Mouse (Mus musculus): ENCODE data around the gene Olfr596.
"Not testable (repeated sequence)": the region's sequence is repeated elsewhere in the genome, so short reads cannot be mapped to it uniquely, and the experiment has no call there.

Gene Olfr596

DNA sequence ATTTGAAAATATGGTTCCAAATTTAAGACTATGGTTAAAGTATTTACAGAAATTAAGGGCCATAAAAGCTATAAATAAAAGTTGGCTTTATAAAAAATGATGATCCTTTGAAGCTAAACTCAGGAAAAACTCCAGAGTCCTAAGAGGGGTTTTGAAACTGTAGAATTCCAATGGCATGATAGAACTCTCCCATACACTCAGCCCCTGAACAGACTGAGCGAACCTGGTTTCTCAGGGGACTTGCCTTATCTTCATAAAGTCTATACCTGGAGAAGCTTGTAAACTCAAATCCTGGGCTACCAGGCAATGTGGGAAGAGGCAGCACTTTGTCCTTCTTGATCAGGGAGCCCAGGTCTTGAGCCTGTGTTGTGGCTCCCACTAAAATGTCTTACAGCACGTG, at the start of gene Olfr596:
Gene Olfr596, plus strand, starts transcription at position 301 of the 400 bp plus-strand sequence.
- not testable (repeated sequence) for DNase-seq (ENCODE audit: low read depth)

DNA sequence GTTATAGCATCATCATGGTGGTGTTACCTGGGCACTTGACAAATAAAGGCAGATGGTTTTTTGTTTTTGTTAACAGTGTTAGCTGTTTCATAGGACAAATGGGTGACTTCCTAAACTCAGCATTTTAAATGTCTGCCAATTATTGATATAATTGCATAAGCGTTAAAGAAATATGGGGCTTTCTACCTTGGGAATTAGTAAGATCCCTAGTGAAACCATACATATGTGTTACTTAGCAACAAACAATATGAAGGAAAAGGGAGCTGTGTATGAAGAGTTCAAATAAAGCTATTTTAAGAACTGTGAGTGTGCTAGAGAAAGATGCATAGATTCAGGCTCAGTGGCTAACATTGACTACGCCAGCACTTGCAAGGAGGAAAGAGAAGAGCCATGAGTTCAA, 10.6 kb downstream of the Olfr596 start, which contains the start of gene Olfr597:
Gene Olfr597, plus strand, starts transcription at position 301 of the 400 bp plus-strand sequence.
- not testable (repeated sequence) for DNase-seq (ENCODE audit: low read depth)

- no peak for DNase-seq (ENCODE audit: low read depth)
These were observed 17.8 kb downstream of the Olfr596 start, which contains the start of gene Olfr598 for GRCm38 (mm10) chr7:103323268-103323667. Olfr598 (plus strand) TSS chr7:103323568.

DNA sequence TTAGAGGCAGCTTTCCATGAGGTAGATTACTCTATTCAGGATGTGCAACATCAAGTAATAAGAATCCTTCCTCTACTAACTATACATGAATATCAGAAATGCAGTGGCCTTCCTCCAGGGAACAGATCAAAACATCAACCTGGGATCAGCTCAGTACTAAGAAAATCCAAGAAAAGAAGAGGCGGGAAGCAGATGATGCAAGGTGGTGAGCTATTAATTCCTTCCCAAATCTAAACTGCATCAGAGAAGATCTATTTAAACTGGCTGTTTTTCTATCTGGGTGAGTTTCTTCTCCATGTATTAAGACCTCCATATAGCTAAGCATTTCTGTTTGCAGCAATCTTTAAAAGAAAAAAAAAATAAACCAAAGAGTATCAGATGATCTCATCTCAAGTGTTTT, 30.2 kb downstream of the Olfr596 start, which contains the start of gene Olfr599:
Gene Olfr599, plus strand, starts transcription at position 301 of the 400 bp plus-strand sequence.
- DNase-seq (ENCODE audit: low read depth) = no peak

GRCm38 (mm10) chr7:103349569-103349968, 44.1 kb downstream of the Olfr596 start, which contains the start of gene Olfr600:
Olfr600 (minus strand) TSS chr7:103349669.
- DNase-seq (ENCODE audit: low read depth) = no peak

All from fibroblast of lung, adult 2 months (primary cell).